Mouse (Mus musculus) limb, embryonic 12.5 days (tissue): ENCODE results near the gene Rcn2. TPM values are rescaled to one million over a fixed set of nuclear protein-coding genes. Genes with fewer than 3 reads are reported as not detected.
"Not testable (repeated sequence)": the region's sequence is repeated elsewhere in the genome, so short reads cannot be mapped to it uniquely, and the experiment has no call there.

Experiments
- ATAC-seq: fragments of 200-750 bp; cut with Nextera tagmentation; 2 replicates; pipeline ENCODE4 v1.8.0; 2017; ENCODE audit warnings: low read depth, moderate TSS enrichment; ENCODE audit not compliant: insufficient number of reproducible peaks, insufficient read depth, low FRiP score, low TSS enrichment
- H3K27ac ChIP-seq: fragments of 300-500 bp; sonication (generic); 2 replicates; pipeline ENCODE4 v1.5.1; 2016; ENCODE audit warnings: mild to moderate bottlenecking, moderate library complexity
- H3K27me3 ChIP-seq: fragments of 300-500 bp; sonication (generic); 2 replicates; pipeline ENCODE4 v1.6.1; 2016; ENCODE audit warnings: mild to moderate bottlenecking, moderate library complexity
- H3K36me3 ChIP-seq: fragments of 300-500 bp; sonication (generic); 2 replicates; pipeline ENCODE4 v1.6.1; 2016; ENCODE audit warnings: mild to moderate bottlenecking, moderate library complexity
- H3K4me1 ChIP-seq: fragments of 300-500 bp; sonication (generic); replicated peaks from 2 replicates; pipeline ENCODE4 v1.6.1; 2016
- H3K4me2 ChIP-seq: fragments of 300-500 bp; sonication (generic); 2 replicates; pipeline ENCODE4 v1.6.1; 2016; ENCODE audit warnings: mild to moderate bottlenecking, moderate library complexity
- H3K4me3 ChIP-seq: fragments of 300-500 bp; sonication (generic); replicated peaks from 2 replicates; pipeline ENCODE4 v1.5.1; 2016; ENCODE audit warnings: mild to moderate bottlenecking
- H3K9ac ChIP-seq: fragments of 300-500 bp; sonication (generic); replicated peaks from 2 replicates; pipeline ENCODE4 v1.6.1; 2016; ENCODE audit warnings: mild to moderate bottlenecking, moderate library complexity
- H3K9me3 ChIP-seq: fragments of 300-500 bp; sonication (generic); 2 replicates; pipeline ENCODE4 v1.6.1; 2016; ENCODE audit warnings: mild to moderate bottlenecking, moderate library complexity
- whole genome bisulfite sequencing: fragments of 180-500 bp; shearing (Covaris S2); methylation state at CpG from one replicate; pipeline ENCODE4 v1.1.7; 2016; 5-methylcytosine and 5-hydroxymethylcytosine counted together
- polyA plus RNA-seq: library from polyadenylated mRNA; unstranded; fragments of >200 nt; fragmentation: Nextera tagmentation; extraction: Ambion mirVana; gene quantifications from 2 replicates; pipeline ENCODE4 v1.2.1, GENCODE M21; 2016

Gene Rcn2
- 313 and 324 TPM in 2 replicates for polyA plus RNA-seq

GRCm38 (mm10) chr9:56041372-56042180 is at the start of gene Rcn2:
TSS of gene Rcn2 (plus strand) at chr9:56041845.
- Histone ChIP-seq H3K27ac (peak within 1 kb of the TSS; percentile 97), H3K4me2 (peak within 1 kb of the TSS; percentile 62), H3K4me1 (peaks cover 14% of the 10 kb centered on the region), H3K27me3 (no peaks in the 10 kb centered on the region), H3K9ac (peak within 1 kb of the TSS; percentile 90), H3K4me3 (peak within 1 kb of the TSS; percentile 71), H3K36me3 (peaks cover 28% of the 10 kb centered on the region), H3K9me3 (no peaks in the 10 kb centered on the region)
- under 1% methylated on average over 44 of the region's 49 CpGs for WGBS
- ATAC-seq = peak; percentile 100

- 50% methylated on average over 1 of the region's 2 CpGs for WGBS
These were observed 37.0 kb upstream of the Rcn2 start for GRCm38 (mm10) chr9:56004679-56005078.

GRCm38 (mm10) chr9:56010450-56010849 is 31.2 kb upstream of the Rcn2 start, which contains the start of gene 4930563M21Rik:
TSS of gene 4930563M21Rik (minus strand) at chr9:56010550.
- Histone ChIP-seq H3K4me2 (no peak within 1 kb of the TSS), H3K9me3 (peaks cover 7% of the 10 kb centered on the region; the same call in 1 of the 2 replicates), H3K9ac (no peak within 1 kb of the TSS), H3K4me1 (no peaks in the 10 kb centered on the region), H3K4me3 (no peak within 1 kb of the TSS), H3K36me3 (no peaks in the 10 kb centered on the region), H3K27ac (no peak within 1 kb of the TSS), H3K27me3 (no peaks in the 10 kb centered on the region)
- no peak for ATAC-seq
- WGBS = 76% methylated on average over 4 of the region's 4 CpGs

More at GRCm38 (mm10) chr9:56004679-56005078, 37.0 kb upstream of the Rcn2 start:
- not testable (repeated sequence) for H3K9me3 ChIP-seq, H3K4me2 ChIP-seq, H3K27ac ChIP-seq, H3K27me3 ChIP-seq, ATAC-seq, H3K4me1 ChIP-seq, H3K4me3 ChIP-seq, H3K36me3 ChIP-seq, H3K9ac ChIP-seq

GRCm38 (mm10) chr9:56024772-56025171 is 16.9 kb upstream of the Rcn2 start:
- ATAC-seq = no peak
- Histone ChIP-seq H3K27me3 (no peaks in the 10 kb centered on the region), H3K36me3 (no peaks in the 10 kb centered on the region), H3K9me3 (no peaks in the 10 kb centered on the region), H3K4me2 (no peak overlapping the region), H3K4me3 (no peak overlapping the region), H3K27ac (no peak overlapping the region), H3K9ac (no peak overlapping the region), H3K4me1 (no peaks in the 10 kb centered on the region)
- WGBS = 63% methylated on average over 2 of the region's 2 CpGs

- no peak for ATAC-seq
- H3K4me2 ChIP-seq = no peak overlapping the region
- H3K4me3 ChIP-seq = no peak overlapping the region
- H3K36me3 ChIP-seq = no peaks in the 10 kb centered on the region
- H3K4me1 ChIP-seq = no peaks in the 10 kb centered on the region
- H3K9me3 ChIP-seq = no peaks in the 10 kb centered on the region
- no peak overlapping the region for H3K27ac ChIP-seq
- H3K9ac ChIP-seq = no peak overlapping the region
- 84% methylated on average over 16 of the region's 16 CpGs for WGBS
- no peaks in the 10 kb centered on the region for H3K27me3 ChIP-seq
These were observed 14.4 kb upstream of the Rcn2 start for GRCm38 (mm10) chr9:56027292-56027691.

GRCm38 (mm10) chr9:56032219-56032618 is 9.4 kb upstream of the Rcn2 start:
- H3K27me3 ChIP-seq = no peaks in the 10 kb centered on the region
- no peak overlapping the region for H3K9ac ChIP-seq
- H3K4me2 ChIP-seq = no peak overlapping the region
- no peak for ATAC-seq
- no peaks in the 10 kb centered on the region for H3K4me1 ChIP-seq
- WGBS = 62% methylated on average over 3 of the region's 3 CpGs
- no peaks in the 10 kb centered on the region for H3K9me3 ChIP-seq
- H3K4me3 ChIP-seq = no peak overlapping the region
- H3K27ac ChIP-seq = no peak overlapping the region
- H3K36me3 ChIP-seq = no peaks in the 10 kb centered on the region

GRCm38 (mm10) chr9:56042181-56042621 is 556 bp downstream of the Rcn2 start:
- no peak for ATAC-seq
- Histone ChIP-seq H3K9ac (peak overlapping the region; percentile 90), H3K4me1 (peaks cover 14% of the 10 kb centered on the region), H3K27me3 (no peaks in the 10 kb centered on the region), H3K4me3 (peak overlapping the region; percentile 71), H3K27ac (peak overlapping the region; percentile 97), H3K36me3 (peaks cover 29% of the 10 kb centered on the region), H3K9me3 (no peaks in the 10 kb centered on the region), H3K4me2 (peak overlapping the region; percentile 62)
- under 1% methylated on average over 16 of the region's 16 CpGs for WGBS

GRCm38 (mm10) chr9:56053796-56054195 is 12.2 kb downstream of the Rcn2 start:
- H3K4me1 ChIP-seq = no peaks in the 10 kb centered on the region
- 76% methylated on average over 3 of the region's 3 CpGs for WGBS
- H3K4me3 ChIP-seq = no peak overlapping the region
- peaks cover 67% of the 10 kb centered on the region for H3K36me3 ChIP-seq
- H3K9ac ChIP-seq = no peak overlapping the region
- H3K27ac ChIP-seq = no peak overlapping the region
- H3K9me3 ChIP-seq = no peaks in the 10 kb centered on the region
- H3K4me2 ChIP-seq = no peak overlapping the region
- no peaks in the 10 kb centered on the region for H3K27me3 ChIP-seq
- no peak for ATAC-seq

- no peak for ATAC-seq
- 94% methylated on average over 6 of the region's 6 CpGs for WGBS
- Histone ChIP-seq H3K4me2 (no peak overlapping the region), H3K4me1 (no peaks in the 10 kb centered on the region), H3K4me3 (no peak overlapping the region), H3K27ac (no peak overlapping the region), H3K36me3 (peaks cover 83% of the 10 kb centered on the region), H3K9me3 (no peaks in the 10 kb centered on the region), H3K9ac (no peak overlapping the region), H3K27me3 (no peaks in the 10 kb centered on the region)
These were observed 14.5 kb downstream of the Rcn2 start for GRCm38 (mm10) chr9:56056147-56056546.

- Histone ChIP-seq H3K4me1 (no peaks in the 10 kb centered on the region; the same call in 1 of the 2 replicates), H3K27ac (no peak overlapping the region), H3K9ac (no peak overlapping the region), H3K4me2 (no peak overlapping the region), H3K4me3 (no peak overlapping the region), H3K9me3 (no peaks in the 10 kb centered on the region), H3K36me3 (peaks cover 81% of the 10 kb centered on the region), H3K27me3 (no peaks in the 10 kb centered on the region)
- 91% methylated on average over 5 of the region's 5 CpGs for WGBS
- ATAC-seq = no peak
These were observed 20.7 kb downstream of the Rcn2 start for GRCm38 (mm10) chr9:56062336-56062735.

GRCm38 (mm10) chr9:56065011-56065410 is 23.4 kb downstream of the Rcn2 start:
- H3K36me3 ChIP-seq = peaks cover 77% of the 10 kb centered on the region
- H3K27ac ChIP-seq = no peak overlapping the region
- H3K4me1 ChIP-seq = no peaks in the 10 kb centered on the region; the same call in 1 of the 2 replicates
- no peak overlapping the region for H3K4me3 ChIP-seq
- no peaks in the 10 kb centered on the region for H3K9me3 ChIP-seq
- WGBS = 71% methylated on average over 3 of the region's 3 CpGs
- H3K9ac ChIP-seq = no peak overlapping the region
- no peak overlapping the region for H3K4me2 ChIP-seq
- H3K27me3 ChIP-seq = no peaks in the 10 kb centered on the region
- no peak for ATAC-seq
